Mouse (Mus musculus): Measurements from ENCODE around the gene AU040320.
A peak's percentile ranks its signal among the peaks of the same experiment; 100 is the strongest.

Gene AU040320

GRCm38 (mm10) chr4:126750046-126750683 is 3.2 kb upstream of the AU040320 start:
- no peak for DNase-seq (ENCODE audit: low spot score)

- DNase-seq (ENCODE audit: low spot score): no peak
Observed at GRCm38 (mm10) chr4:126750863-126751555, 2.3 kb upstream of the AU040320 start.

DNA sequence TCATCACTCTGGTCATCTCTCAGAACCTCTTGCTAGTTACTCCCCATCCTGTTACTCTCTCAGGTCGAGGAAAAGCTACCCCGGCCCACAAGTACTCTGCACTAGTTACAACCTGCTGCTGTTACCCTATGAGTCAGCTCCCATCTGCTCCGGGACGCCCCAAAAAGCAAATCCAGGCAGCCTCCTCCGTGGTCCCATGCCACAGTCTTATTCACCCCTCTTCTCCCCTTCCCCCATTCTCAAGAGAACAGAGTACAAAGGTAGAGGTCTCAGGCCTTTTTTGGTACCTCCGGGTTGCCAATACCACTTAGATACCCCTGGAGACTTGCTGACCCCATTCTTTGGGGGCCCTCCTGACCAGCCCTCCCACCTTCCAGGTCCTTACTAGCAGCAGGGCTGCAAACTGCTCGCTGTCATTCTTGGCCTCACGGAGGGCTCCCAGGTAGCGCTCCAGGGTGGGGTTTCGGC is 1.8 kb upstream of the AU040320 start:
- no peak for DNase-seq (ENCODE audit: low spot score)

GRCm38 (mm10) chr4:126752024-126752607 is 1.2 kb upstream of the AU040320 start:
- DNase-seq (ENCODE audit: low spot score): no peak

GRCm38 (mm10) chr4:126752608-126753141 is 669 bp upstream of the AU040320 start:
- peak; percentile 60 for DNase-seq (ENCODE audit: low spot score)

DNA sequence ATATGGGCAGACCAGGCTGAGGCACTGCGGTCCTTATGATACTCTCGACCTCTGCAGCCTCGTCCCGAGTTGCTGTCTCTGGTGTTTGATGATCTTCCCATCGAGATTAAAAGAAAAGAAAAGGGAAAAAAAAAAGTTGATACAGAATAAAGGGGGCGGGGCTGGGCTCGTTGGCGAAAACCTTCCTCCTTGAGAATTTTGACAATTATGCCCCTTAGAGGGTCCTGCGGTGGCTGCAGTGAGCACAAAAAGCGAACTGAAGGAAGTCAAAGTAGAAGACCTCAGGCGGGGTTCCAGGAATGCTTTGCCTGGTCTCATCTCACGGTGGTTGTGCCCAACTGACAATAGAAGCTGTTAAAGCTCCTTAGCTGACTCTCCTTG is 877 bp downstream of the AU040320 start:
- DNase-seq (ENCODE audit: low spot score): no peak

DNA sequence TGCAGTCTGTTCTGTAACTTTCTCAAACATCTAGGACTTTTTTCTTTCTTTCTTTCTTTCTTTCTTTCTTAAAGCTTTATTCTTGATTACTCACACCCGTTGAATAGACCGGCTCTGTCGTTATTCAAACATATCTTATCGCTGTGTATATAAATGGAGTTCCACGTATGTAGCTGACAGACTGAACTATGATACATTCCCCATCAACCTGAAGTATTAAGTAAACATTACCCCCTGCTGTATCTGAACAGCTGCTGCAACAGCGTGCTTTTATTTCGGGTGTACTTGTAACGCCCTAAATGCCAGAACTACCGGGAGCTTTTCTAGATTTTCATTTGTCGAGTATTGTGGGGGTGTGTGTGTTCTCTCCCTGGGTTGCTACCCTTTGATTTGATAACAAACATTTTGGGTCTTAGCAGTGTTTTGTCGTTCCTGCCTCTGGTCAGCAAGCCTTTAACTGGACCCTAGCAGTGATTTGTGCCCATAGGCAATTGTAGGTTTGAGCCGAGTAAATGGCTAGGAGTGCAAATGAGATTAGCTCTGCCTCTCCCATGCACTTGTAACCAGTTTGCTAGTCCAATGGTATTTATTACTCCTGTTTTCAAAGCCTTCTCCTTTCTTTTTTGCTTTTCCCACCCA is 1.5 kb downstream of the AU040320 start:
- no peak for DNase-seq (ENCODE audit: low spot score)

GRCm38 (mm10) chr4:126756766-126757165 is 3.4 kb downstream of the AU040320 start:
- no peak for DNase-seq (ENCODE audit: low spot score)

- DNase-seq (ENCODE audit: low spot score): no peak
Observed at GRCm38 (mm10) chr4:126758299-126758698, 5.0 kb downstream of the AU040320 start.

GRCm38 (mm10) chr4:126759435-126759834 is 6.1 kb downstream of the AU040320 start:
- no peak for DNase-seq (ENCODE audit: low spot score)

DNA sequence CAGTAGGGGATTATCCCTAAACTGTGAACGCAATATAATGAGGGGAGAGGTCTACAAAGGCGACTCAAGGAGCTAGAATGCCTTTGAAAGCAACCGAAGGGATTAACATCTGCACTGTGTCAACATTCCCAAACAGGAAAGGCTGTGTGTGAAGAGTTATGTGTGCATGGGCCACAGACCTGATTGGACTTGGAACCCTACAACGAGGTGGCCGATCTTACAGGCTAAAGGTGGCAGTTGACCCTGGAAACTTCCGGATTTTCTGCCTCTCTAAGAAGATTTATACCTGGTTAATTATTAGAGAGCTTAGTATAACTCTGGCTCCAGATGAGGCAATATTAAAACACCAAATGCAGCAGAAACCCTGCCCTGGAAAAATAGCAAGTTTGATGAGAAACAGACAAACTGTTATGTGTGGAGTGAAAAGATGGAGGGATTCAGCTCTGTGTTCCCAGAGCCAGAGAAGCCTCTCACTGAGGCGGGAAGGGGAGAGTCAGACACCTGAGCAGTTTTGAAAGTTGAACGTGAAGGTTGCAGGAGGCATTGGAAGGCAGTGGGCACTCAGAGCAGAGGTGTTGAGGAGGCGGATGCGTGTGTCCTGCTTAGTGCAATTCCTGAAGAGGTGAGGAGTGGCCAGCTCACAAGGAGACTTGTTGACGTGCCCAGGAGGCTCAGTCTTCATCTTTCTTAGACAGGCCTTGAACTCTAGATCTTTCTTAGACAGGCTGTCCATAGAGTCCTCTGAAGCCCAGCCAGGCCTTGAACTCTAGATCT is 9.4 kb downstream of the AU040320 start:
- DNase-seq (ENCODE audit: low spot score): no peak

GRCm38 (mm10) chr4:126763483-126763882 is 10.1 kb downstream of the AU040320 start:
- DNase-seq (ENCODE audit: low spot score): no peak

- DNase-seq (ENCODE audit: low spot score): no peak
Observed at GRCm38 (mm10) chr4:126769800-126770563, 16.6 kb downstream of the AU040320 start.

DNA sequence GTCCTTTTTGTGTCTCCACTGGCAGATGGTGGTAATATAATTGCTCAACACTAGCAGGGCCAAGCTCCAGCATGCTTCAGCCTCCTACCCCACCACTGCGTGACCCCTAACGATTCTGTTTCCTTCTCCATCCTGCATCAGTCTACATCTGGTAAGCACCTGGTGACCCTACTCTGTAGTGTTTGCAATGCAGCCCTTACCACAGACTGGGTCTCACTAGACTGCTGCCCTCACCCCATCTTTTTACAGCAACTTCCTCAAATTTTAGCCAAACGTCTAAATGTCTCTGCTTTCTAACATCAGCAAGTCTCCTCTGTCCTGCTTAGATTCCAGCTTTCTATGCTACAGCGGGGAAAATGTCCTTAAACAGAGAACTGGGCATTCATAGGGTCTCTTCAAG is 17.5 kb downstream of the AU040320 start:
- DNase-seq (ENCODE audit: low spot score): no peak

DNA sequence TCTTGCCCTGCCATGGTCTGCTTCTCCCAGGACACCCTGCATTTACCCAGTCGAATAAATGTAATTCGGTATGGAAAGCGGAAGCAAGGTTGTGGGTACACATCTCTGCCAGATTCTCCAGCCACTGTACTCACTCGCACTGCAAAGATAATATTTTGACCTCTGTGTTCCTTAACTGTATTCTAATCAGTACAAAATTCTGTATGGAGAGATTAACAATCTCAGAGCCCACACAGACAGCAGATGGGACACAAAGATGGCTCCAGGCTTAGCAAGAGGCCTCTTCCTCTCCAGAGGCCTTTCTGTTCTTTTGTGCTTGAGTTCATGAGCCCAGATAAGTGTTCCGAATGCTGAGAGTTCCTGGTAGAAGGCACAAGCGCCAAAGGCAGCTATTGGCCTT is 20.5 kb downstream of the AU040320 start:
- DNase-seq (ENCODE audit: low spot score): no peak

GRCm38 (mm10) chr4:126775182-126775581 is 21.8 kb downstream of the AU040320 start:
- no peak for DNase-seq (ENCODE audit: low spot score)

DNA sequence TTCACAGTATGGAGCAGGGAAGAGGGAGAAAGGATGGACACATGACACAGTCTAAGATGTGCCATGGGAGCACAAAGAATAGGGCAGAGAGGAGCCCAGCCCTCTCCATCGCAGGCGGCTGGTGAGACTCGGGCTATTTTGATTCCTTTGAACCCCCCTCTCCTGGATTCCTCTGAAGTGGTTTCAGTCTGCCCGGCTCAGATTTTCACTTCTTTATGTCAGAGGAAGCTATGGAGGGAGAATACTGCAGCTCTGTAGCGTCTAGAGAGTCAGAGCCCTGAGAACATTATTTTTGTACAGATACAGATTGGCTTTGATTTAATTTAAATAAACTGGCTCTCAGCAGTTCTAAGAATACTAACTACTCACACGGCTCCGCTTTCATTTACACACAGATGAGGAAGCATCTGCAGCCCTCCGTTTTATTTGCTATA is 25.8 kb downstream of the AU040320 start:
- no peak for DNase-seq (ENCODE audit: low spot score)

GRCm38 (mm10) chr4:126779826-126780775 is 26.8 kb downstream of the AU040320 start:
- no peak for DNase-seq (ENCODE audit: low spot score)

GRCm38 (mm10) chr4:126781871-126782270 is 28.5 kb downstream of the AU040320 start:
- no peak for DNase-seq (ENCODE audit: low spot score)

DNA sequence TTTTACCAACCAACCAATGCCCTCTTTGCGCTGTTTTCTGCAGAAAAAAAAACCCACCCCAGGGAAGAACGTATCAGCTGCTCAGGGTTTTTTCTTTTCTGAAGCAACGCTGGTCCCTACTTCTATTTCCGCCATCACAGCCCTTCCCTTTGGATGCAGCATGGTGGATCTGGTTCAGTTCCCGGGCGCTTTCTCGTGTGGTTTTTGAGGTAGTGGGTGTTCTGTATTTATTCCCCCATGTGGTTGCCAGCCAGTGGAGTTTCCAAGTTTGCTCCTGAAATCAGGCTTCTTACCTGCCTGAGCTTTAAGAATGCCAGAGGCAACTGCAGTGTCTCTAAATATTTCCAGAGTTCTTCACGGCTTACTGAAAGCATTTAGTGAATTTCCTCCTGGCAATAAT is 29.2 kb downstream of the AU040320 start:
- no peak for DNase-seq (ENCODE audit: low spot score)
